Mouse (Mus musculus) embryonic facial prominence, embryonic 12.5 days (tissue): ENCODE results near the gene Hlcs. TPM values are rescaled to one million over a fixed set of nuclear protein-coding genes. Genes with fewer than 3 reads are reported as not detected.

ENCODE experiments used
- ATAC-seq: fragments of 200-750 bp; cut with Nextera tagmentation; 2 replicates; pipeline ENCODE4 v1.8.0; 2017; ENCODE audit not compliant: insufficient number of reproducible peaks, insufficient read depth, low FRiP score, low TSS enrichment
- H3K27ac ChIP-seq: fragments of 300-500 bp; sonication (generic); 2 replicates; pipeline ENCODE4 v1.5.1; 2016; ENCODE audit warnings: mild to moderate bottlenecking
- H3K27me3 ChIP-seq: fragments of 300-500 bp; sonication (generic); 2 replicates; pipeline ENCODE4 v1.6.1; 2016; ENCODE audit warnings: mild to moderate bottlenecking, moderate library complexity
- H3K36me3 ChIP-seq: fragments of 300-500 bp; sonication (generic); 2 replicates; pipeline ENCODE4 v1.6.1; 2016; ENCODE audit warnings: mild to moderate bottlenecking
- H3K4me1 ChIP-seq: fragments of 300-500 bp; sonication (generic); 2 replicates; pipeline ENCODE4 v1.6.1; 2016
- H3K4me2 ChIP-seq: fragments of 300-500 bp; sonication (generic); replicated peaks from 2 replicates; pipeline ENCODE4 v1.6.1; 2016; ENCODE audit warnings: mild to moderate bottlenecking, moderate library complexity
- H3K4me3 ChIP-seq: fragments of 300-500 bp; sonication (generic); 2 replicates; pipeline ENCODE4 v1.5.1; 2016; ENCODE audit warnings: mild to moderate bottlenecking
- H3K9ac ChIP-seq: fragments of 300-500 bp; sonication (generic); 2 replicates; pipeline ENCODE4 v1.6.1; 2016; ENCODE audit warnings: mild to moderate bottlenecking, moderate library complexity
- H3K9me3 ChIP-seq: fragments of 300-500 bp; sonication (generic); 2 replicates; pipeline ENCODE4 v1.6.1; 2016; ENCODE audit warnings: mild to moderate bottlenecking, moderate library complexity
- WGBS: fragments of 180-500 bp; shearing (Covaris S2); methylation state at CpG from one replicate; pipeline ENCODE4 v1.1.7; 2016; 5-methylcytosine and 5-hydroxymethylcytosine counted together
- polyA plus RNA-seq: library from polyadenylated mRNA; unstranded; fragments of >200 nt; fragmentation: Nextera tagmentation; extraction: Ambion mirVana; gene quantifications from 2 replicates; pipeline ENCODE4 v1.2.1, GENCODE M21; 2016

Hlcs gene
- polyA plus RNA-seq, 1 experiment from 2014 or later: 12.1 TPM

- ATAC-seq: no peak
- WGBS: 41% methylated on average over 2 of the region's 2 CpGs
- H3K4me1 ChIP-seq: peaks cover 35% of the 10 kb centered on the region
- H3K9ac ChIP-seq: no peak overlapping the region
- H3K27ac ChIP-seq: no peak overlapping the region
- no peaks in the 10 kb centered on the region for H3K9me3 ChIP-seq
- H3K27me3 ChIP-seq: peaks cover 39% of the 10 kb centered on the region
- no peaks in the 10 kb centered on the region for H3K36me3 ChIP-seq
- H3K4me2 ChIP-seq: no peak overlapping the region
- no peak overlapping the region for H3K4me3 ChIP-seq
Observed at GRCm38 (mm10) chr16:94128236-94128835, 185.0 kb downstream of the Hlcs start.

GRCm38 (mm10) chr16:94126200-94126599 lies 187.2 kb downstream of the Hlcs start:
- peak overlapping the region; percentile 94; the same call in 1 of the 2 replicates for H3K4me2 ChIP-seq
- no peaks in the 10 kb centered on the region for H3K36me3 ChIP-seq
- H3K27me3 ChIP-seq: peaks cover 47% of the 10 kb centered on the region
- H3K9ac ChIP-seq: no peak overlapping the region
- H3K27ac ChIP-seq: no peak overlapping the region
- no peak for ATAC-seq
- H3K9me3 ChIP-seq: no peaks in the 10 kb centered on the region
- no peak overlapping the region for H3K4me3 ChIP-seq
- peaks cover 35% of the 10 kb centered on the region for H3K4me1 ChIP-seq
- 31% methylated on average over 9 of the region's 9 CpGs for WGBS

GRCm38 (mm10) chr16:94125172-94125981 lies 188.0 kb downstream of the Hlcs start:
- WGBS: 2% methylated on average over 83 of the region's 83 CpGs
- H3K4me2 ChIP-seq: peak overlapping the region; percentile 94
- no peak overlapping the region for H3K27ac ChIP-seq
- H3K9me3 ChIP-seq: no peaks in the 10 kb centered on the region
- no peaks in the 10 kb centered on the region for H3K36me3 ChIP-seq
- ATAC-seq: peak; percentile 62
- peaks cover 27% of the 10 kb centered on the region for H3K4me1 ChIP-seq
- peak overlapping the region; percentile 58 for H3K9ac ChIP-seq
- H3K27me3 ChIP-seq: peaks cover 43% of the 10 kb centered on the region
- peak overlapping the region; percentile 45 for H3K4me3 ChIP-seq

- Histone ChIP-seq H3K27me3 (peaks cover 53% of the 10 kb centered on the region), H3K36me3 (no peaks in the 10 kb centered on the region), H3K4me2 (no peak overlapping the region), H3K27ac (no peak overlapping the region), H3K4me1 (peaks cover 15% of the 10 kb centered on the region), H3K9ac (no peak overlapping the region), H3K4me3 (no peak overlapping the region), H3K9me3 (no peaks in the 10 kb centered on the region)
- ATAC-seq: no peak
- WGBS: 80% methylated on average over 11 of the region's 11 CpGs
Observed at GRCm38 (mm10) chr16:94123247-94123646, 190.1 kb downstream of the Hlcs start.

- H3K4me1 ChIP-seq: peaks cover 15% of the 10 kb centered on the region
- no peak for ATAC-seq
- peaks cover 53% of the 10 kb centered on the region for H3K27me3 ChIP-seq
- no peaks in the 10 kb centered on the region for H3K9me3 ChIP-seq
- WGBS: 80% methylated on average over 3 of the region's 3 CpGs
- no peak overlapping the region for H3K9ac ChIP-seq
- no peaks in the 10 kb centered on the region for H3K36me3 ChIP-seq
- H3K4me3 ChIP-seq: no peak overlapping the region
- no peak overlapping the region for H3K27ac ChIP-seq
- no peak overlapping the region for H3K4me2 ChIP-seq
Observed at GRCm38 (mm10) chr16:94122347-94122746, 191.0 kb downstream of the Hlcs start.

GRCm38 (mm10) chr16:94118394-94118793 lies 195.0 kb downstream of the Hlcs start:
- H3K9ac ChIP-seq: no peak overlapping the region
- H3K27me3 ChIP-seq: peaks cover 25% of the 10 kb centered on the region
- no peak overlapping the region for H3K27ac ChIP-seq
- no peak overlapping the region for H3K4me3 ChIP-seq
- 87% methylated on average over 1 of the region's 1 CpGs for WGBS
- ATAC-seq: no peak
- no peaks in the 10 kb centered on the region for H3K36me3 ChIP-seq
- H3K4me1 ChIP-seq: no peaks in the 10 kb centered on the region; the same call in 1 of the 2 replicates
- H3K4me2 ChIP-seq: no peak overlapping the region
- no peaks in the 10 kb centered on the region for H3K9me3 ChIP-seq

- Histone ChIP-seq H3K27ac (no peak overlapping the region), H3K9me3 (no peaks in the 10 kb centered on the region), H3K4me1 (no peaks in the 10 kb centered on the region; the same call in 1 of the 2 replicates), H3K4me2 (no peak overlapping the region), H3K4me3 (no peak overlapping the region), H3K27me3 (peaks cover 20% of the 10 kb centered on the region), H3K36me3 (no peaks in the 10 kb centered on the region), H3K9ac (no peak overlapping the region)
- WGBS: 62% methylated on average over 6 of the region's 6 CpGs
- ATAC-seq: no peak
Observed at GRCm38 (mm10) chr16:94117333-94117732, 196.0 kb downstream of the Hlcs start.

GRCm38 (mm10) chr16:94114693-94115092 lies 198.7 kb downstream of the Hlcs start:
- H3K27ac ChIP-seq: no peak overlapping the region
- H3K36me3 ChIP-seq: no peaks in the 10 kb centered on the region
- H3K4me3 ChIP-seq: no peak overlapping the region
- H3K9me3 ChIP-seq: no peaks in the 10 kb centered on the region
- no peak overlapping the region for H3K4me2 ChIP-seq
- H3K27me3 ChIP-seq: peaks cover 14% of the 10 kb centered on the region
- H3K9ac ChIP-seq: no peak overlapping the region
- 79% methylated on average over 9 of the region's 9 CpGs for WGBS
- no peaks in the 10 kb centered on the region; the same call in 1 of the 2 replicates for H3K4me1 ChIP-seq
- no peak for ATAC-seq

GRCm38 (mm10) chr16:94113160-94113559 lies 200.2 kb downstream of the Hlcs start:
- H3K27ac ChIP-seq: no peak overlapping the region
- 76% methylated on average over 7 of the region's 7 CpGs for WGBS
- H3K27me3 ChIP-seq: peaks cover 11% of the 10 kb centered on the region; the same call in 1 of the 2 replicates
- ATAC-seq: no peak
- H3K4me3 ChIP-seq: no peak overlapping the region
- no peaks in the 10 kb centered on the region for H3K9me3 ChIP-seq
- no peak overlapping the region for H3K4me2 ChIP-seq
- no peak overlapping the region for H3K9ac ChIP-seq
- no peaks in the 10 kb centered on the region for H3K36me3 ChIP-seq
- no peaks in the 10 kb centered on the region; the same call in 1 of the 2 replicates for H3K4me1 ChIP-seq

GRCm38 (mm10) chr16:94097724-94098455 lies 215.5 kb downstream of the Hlcs start:
- 6% methylated on average over 12 of the region's 12 CpGs for WGBS
- no peak overlapping the region for H3K4me3 ChIP-seq
- H3K27ac ChIP-seq: no peak overlapping the region
- H3K9me3 ChIP-seq: no peaks in the 10 kb centered on the region
- peaks cover 51% of the 10 kb centered on the region for H3K27me3 ChIP-seq
- no peak overlapping the region for H3K9ac ChIP-seq
- H3K4me2 ChIP-seq: no peak overlapping the region
- peaks cover 18% of the 10 kb centered on the region; the same call in 1 of the 2 replicates for H3K4me1 ChIP-seq
- no peaks in the 10 kb centered on the region for H3K36me3 ChIP-seq
- ATAC-seq: 0 out of 2 replicates have a peak, but pooled peaks have one; percentile 61

- H3K36me3 ChIP-seq: no peaks in the 10 kb centered on the region
- peaks cover 65% of the 10 kb centered on the region for H3K27me3 ChIP-seq
- no peak overlapping the region for H3K4me3 ChIP-seq
- H3K27ac ChIP-seq: no peak overlapping the region
- no peak for ATAC-seq
- H3K9me3 ChIP-seq: no peaks in the 10 kb centered on the region
- 3% methylated on average over 14 of the region's 14 CpGs for WGBS
- no peak overlapping the region for H3K4me2 ChIP-seq
- no peak overlapping the region for H3K9ac ChIP-seq
- peaks cover 15% of the 10 kb centered on the region; the same call in 1 of the 2 replicates for H3K4me1 ChIP-seq
Observed at GRCm38 (mm10) chr16:94096479-94096878, 216.9 kb downstream of the Hlcs start.
